Mouse (Mus musculus) heart, postnatal 36 days (tissue): ENCODE data around the gene Atp13a5. TPM values are rescaled to one million over a fixed set of nuclear protein-coding genes. Genes with fewer than 3 reads are reported as not detected.
A peak's percentile ranks its signal among the peaks of the same experiment; 100 is the strongest.

Experiments
- DNase-seq, 2 experiments: peaks; one replicate each; pipeline ENCODE4 v3.0.0; 2021 to 2022
- intact Hi-C: fragments of 180-260 bp; cut with DNase I; formaldehyde crosslinking; loops from one replicate; pipeline ENCODE4 v1.15.1; 2025
- total RNA-seq, 2 experiments: library from RNA; stranded (reverse); gene quantifications; 2 replicates each; pipeline ENCODE4 v1.2.3; 2021

The Atp13a5 gene
- total RNA-seq, result not detected

DNA sequence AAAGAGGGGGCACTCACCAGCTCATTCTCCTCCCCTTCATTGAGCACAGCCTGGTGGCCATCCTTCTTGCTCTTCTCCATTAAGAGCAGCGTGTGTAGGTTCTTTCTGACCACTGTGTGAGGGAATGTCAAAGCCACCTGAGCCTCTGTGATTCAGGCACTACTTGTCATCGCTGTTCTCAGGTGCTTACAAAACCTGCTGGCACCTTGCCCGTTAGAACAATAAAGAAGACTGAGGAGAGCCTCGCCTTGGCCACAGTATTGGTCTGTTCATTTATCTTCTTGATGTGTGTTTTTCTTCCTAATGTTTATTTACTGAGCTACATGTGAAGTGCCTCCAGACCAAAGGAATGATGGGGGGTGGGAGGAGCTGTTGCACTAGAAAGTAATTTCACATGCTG lies at the start of gene Atp13a5:
Gene Atp13a5 (minus strand): TSS at position 275 of the 400 bp plus-strand sequence.
- DNase-seq, result no peak

DNA sequence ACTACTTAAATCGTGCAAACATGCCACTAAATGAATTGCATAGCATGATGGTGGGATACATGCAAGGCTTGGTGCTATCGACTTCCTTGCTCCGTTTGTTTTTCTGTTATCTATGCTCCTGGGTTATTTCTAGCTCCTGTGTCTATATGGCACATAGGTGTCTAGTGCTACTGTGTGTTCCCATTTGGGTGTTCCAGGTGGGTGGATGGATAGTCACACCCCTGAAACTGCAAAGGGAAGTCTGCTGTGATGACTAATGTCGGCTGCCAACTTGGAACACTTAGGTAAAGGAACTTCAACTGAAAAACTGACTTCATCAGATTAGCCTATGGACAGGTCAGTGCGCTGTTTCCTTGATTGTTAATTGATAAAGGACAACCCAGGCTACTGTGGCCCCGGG lies 36.3 kb upstream of the Atp13a5 start:
- intact Hi-C loops, result no loop called here

More for the DNA sequence above, at the start of gene Atp13a5:
- intact Hi-C loops, result no loop called here

DNA sequence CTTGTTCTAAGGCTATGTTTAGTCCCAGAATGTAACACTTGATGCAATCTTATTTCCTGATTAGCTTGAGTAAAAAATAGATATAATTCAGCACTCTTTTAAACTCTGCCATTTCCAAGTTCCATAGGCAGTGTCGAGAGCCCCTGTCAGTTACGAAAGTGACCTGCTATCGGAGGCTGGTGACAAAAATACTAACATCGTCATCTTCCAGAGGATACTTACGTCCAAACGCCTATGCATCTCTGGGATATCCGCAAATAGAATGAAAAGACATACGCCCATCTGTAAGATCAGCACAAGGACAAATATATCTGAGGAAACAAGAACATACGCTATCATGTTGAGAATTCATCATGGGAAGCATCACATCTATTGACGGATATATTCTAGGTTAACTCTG lies 28.8 kb upstream of the Atp13a5 start:
- intact Hi-C loops, result no loop called here
- DNase-seq, result no peak

More for the DNA sequence above, 36.3 kb upstream of the Atp13a5 start:
- DNase-seq, result no peak

DNA sequence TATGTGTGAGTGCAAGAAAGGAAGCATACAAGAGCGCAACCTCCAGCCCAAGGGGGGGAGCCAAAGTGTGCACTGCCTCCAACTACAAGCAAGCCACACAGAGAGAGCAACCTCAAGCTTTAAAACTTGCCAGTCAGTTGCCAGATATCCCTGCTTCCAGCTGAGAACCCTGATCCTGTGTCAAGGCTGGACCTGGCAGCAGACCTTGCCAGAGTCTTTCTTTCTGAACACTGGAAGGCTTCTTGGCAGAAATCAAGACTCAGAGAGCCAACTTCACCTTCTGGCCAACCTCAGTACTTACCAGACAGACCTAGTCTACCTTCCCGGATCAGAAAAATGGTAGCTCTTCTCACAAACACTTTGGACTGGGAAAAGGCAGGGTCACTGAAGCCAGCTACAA lies 20.5 kb upstream of the Atp13a5 start:
- intact Hi-C loops, result no loop called here
- no peak for DNase-seq

DNA sequence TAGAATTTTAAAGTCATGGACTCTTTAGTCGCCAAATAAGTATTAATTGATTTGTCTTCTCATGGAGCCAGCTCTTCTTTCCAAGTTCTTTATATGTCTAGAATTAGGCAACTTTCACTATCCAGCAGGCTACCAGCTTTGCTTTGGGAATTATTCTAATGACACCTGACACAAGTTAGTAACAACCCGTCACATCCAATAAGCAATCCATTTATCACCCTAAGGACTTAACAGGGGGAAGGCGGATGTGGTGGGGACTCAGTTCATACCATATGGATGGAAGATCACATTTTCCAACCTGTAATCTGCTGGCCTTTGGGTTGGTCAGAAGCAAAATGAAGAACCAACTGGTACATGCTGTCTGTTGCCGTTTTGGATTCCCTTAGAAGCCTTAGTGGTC lies 6.2 kb upstream of the Atp13a5 start:
- DNase-seq, result no peak
- intact Hi-C loops, result no loop called here

DNA sequence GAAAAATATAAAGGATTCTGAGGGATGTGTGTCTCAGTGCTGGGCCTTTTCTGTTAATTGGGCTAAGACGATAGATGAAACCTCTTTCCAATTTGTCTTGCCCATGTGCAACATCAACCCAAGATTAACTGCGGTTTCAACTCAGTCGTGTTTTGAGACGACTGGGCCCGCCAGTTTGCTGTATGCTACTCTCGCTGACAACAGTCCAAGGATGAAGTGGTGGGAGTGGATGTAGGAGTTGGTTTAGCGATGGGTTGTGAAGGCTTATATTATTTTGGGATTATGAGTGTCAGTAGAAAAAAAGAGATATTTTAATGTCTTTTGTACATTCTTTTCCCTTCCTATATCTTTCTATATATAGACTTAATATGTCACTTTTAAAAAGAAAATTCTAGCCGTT lies 3.9 kb downstream of the Atp13a5 start:
- intact Hi-C loops, result no loop called here
- no peak for DNase-seq

DNA sequence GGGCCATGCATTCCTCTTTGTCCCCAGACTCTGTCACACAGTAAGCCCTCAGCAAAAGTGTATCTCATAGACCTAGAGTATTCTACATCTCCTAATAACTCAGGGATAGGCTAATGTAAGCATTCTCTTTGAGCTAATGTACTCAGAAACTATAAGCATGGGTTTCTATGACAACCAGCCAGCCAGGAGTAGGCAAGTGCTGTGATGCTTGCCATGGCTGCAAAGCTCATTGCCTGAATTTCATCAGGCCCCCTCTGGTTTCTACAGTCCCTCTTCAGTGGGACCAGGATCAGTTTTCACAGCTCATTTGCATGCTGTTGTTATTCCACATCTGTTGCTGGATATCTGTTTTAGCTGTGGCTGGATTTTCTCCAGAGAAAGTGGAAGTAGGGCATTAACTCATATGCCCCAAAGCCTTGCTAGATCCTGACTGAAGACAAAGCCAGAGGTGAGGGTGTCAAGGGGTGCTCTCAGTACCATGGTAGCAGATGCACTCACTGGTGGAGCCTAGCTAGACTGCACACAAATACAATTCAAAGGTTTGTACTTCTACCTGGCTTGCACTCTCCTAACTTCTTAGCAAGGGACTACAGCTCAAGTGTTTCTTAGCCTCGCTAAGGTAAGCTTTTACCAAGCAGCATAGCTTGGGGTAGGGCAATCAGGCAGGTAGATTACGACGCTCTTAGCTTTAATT lies 47.0 kb downstream of the Atp13a5 start:
- intact Hi-C loops, result no loop called here
- DNase-seq, result no peak

DNA sequence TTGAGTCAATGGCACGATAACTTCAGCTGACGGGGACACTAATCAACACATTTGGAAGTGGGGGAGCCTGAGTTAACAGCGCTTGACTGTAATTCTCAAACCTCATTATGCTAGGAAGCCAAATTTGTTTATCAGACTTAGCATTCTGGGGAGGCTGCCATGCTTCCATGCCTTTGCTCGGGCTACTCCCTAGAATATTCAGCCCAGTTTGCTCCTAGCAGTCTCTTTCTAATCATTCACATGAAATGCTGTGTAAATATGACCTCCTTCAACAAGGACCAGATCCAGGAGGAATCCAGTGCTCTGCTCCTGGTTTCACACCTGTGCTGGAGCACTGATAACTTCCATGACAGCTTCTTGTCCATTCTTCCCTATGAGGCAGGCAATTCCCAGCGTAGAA lies 47.6 kb downstream of the Atp13a5 start:
- DNase-seq, result no peak
- intact Hi-C loops, result no loop called here

DNA sequence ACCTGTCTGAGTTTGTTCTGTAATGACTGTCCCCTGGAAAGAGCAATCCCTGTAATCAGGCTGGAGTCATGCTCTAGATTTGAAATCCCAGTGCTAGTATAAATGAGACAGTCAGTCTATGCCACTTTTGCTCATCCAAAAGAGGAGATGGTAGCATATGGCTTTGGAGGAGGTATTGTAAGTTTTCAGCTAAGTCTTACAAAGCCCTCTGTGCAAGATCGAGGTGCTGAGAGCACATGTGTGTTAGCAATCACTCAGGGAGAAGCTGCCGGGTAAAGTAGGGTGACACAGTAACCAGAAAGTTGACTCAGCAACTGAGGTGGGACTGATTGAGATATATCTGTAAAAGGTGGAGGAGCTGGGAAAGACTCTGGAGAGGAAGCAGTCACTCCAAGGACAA lies 49.3 kb downstream of the Atp13a5 start:
- intact Hi-C loops, result no loop called here
- no peak for DNase-seq

DNA sequence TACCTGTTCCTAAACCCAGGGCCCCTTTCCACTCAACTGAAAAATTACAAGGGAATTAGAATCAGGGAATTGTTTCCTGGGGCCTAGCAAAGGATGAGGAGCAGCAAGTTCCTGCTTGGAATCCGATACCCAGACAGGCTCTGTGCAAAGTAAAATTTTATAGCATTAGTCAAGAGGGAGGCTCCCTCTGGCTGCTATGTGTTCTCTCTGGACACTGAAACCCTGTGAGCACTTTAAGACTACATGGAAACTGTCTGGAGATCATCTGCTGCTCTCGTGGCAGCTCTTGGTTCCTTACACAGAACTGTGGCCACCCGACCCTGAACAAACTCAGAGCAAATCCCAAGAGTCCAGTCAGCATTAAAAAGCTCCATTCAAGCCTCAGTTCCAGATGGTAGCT lies 50.6 kb downstream of the Atp13a5 start:
- intact Hi-C loops, result no loop called here
- no peak for DNase-seq

DNA sequence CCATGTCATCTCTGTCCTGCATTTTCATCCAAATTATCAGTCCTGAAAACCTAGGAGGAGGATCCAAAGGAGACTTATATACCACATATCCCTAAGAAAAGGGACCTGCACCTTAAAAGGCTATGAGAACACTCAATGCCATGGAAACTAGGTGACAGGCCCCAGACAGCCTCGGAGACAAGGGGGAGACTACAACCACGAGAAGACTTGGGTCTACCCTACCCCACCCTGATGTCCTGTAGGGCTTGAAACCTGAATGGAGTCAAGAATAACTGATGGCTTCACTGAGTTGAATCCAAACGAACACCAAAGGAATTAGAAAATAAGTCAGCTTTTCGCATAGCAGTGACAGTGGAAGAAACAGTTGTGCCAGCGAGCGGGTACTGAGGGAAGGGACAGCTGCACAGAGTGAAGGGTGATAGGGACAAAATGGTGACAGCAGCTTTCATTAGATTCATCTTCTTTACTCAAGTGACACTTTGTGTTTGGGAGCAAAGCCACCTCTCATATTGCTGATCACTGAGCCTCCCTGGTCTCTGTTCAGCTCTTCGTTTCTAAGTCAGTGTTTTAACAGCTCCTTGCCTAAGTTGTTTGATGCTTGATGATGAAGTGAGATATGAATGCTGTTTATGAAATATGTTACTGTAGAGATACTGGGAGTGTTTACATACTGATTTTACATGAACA lies 53.2 kb downstream of the Atp13a5 start:
- no peak for DNase-seq
- intact Hi-C loops, result no loop called here

DNA sequence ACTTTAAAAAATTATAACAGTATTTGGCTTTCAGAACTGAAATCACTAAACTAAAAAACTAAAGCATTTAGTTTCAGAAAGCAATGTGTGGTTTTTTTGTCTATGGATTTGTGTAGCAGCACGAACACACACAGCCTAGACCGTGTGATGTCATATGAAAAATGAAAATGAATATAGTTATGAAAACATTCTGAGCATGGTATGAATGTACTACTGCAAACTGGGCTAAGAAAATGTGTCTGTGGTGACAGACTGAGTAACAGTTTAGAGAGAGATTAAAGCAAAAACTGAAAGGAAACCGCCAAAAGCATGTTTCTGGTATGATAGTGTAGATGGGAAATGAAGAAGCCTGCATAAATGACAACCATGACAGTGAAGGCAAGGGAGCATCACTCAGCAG lies 57.8 kb downstream of the Atp13a5 start:
- DNase-seq, result no peak
- intact Hi-C loops, result no loop called here

DNA sequence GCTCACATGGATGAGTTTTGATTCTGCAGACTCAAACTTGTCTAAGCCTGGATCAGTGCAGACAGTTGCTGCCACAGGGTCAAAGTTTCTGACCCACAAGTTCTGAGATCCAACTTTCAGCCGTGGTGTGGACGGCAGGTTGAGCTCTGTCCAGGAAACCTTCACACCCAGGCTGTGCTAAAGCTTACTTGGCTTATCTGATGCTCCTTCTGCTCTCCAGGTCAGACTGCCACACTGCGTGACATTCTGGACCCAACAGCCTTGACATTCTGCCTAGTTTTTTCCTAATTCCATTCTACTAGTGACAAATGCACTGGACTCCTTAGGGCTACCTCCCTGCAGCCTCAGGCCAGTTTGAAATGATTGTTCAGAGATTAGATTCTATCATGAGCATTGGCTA lies 63.1 kb downstream of the Atp13a5 start:
- DNase-seq, result no peak
- intact Hi-C loops, result no loop called here

DNA sequence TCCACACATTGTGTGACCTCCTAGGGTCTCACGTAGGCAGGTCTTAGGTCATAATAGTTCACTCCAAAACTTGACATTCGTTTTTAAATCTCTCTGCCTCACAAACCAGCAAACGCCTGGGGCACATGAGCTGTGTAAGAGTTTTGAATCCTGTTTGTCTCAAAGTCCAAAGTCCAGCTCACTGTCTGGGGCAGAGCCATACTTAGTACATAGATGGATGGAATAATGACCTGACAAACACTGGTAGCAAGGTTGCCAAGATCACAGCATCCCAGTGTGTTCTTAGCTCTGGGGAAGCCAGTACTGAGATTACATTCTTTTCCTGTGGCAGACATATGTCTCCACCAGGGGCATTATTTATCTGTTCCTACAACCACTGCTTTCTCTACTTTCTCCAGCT lies 63.5 kb downstream of the Atp13a5 start:
- intact Hi-C loops, result no loop called here
- no peak for DNase-seq

DNA sequence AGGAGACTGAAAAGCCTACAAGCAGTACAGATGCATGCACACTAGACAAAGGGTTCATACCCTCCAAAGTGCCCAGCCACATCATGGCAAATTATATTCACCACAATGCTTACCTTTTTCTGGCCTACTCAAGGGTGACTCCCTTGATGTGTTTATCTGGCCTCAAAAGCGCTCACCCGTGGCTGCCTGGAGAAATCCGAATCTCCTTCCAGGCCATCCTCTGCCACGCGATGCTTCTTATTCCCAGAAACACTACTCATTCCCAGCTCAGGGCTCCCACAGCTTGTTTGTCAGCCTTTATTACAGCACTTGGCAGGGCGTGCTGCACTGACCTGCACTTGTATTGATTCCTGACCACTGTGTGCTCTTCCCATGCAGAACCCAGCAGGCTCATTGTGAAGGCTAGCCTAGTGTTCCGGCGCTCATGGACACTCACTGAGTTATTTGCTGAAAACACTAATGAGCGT lies 80.9 kb downstream of the Atp13a5 start:
- no peak for DNase-seq
- intact Hi-C loops, result no loop called here

DNA sequence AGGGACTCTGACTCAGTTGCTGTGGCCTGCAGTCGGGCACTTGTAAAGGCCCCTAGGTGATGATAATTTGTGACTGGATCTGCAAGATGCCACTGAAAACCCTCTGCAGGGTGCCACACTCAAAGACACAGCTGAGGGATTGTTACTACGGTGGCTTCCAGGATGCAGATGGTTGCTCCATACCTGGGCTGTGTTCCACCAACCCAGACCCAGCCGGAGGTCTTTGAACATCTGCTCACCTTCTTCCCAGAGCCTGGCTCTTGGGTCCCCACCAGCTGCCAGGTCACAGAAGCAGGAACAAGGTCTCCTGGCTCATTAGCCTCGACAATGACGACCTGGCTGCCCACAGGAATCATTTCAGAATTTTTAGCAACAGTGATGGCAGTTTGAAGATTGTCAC lies 97.8 kb downstream of the Atp13a5 start:
- DNase-seq, result no peak
- intact Hi-C loops, result no loop called here

DNA sequence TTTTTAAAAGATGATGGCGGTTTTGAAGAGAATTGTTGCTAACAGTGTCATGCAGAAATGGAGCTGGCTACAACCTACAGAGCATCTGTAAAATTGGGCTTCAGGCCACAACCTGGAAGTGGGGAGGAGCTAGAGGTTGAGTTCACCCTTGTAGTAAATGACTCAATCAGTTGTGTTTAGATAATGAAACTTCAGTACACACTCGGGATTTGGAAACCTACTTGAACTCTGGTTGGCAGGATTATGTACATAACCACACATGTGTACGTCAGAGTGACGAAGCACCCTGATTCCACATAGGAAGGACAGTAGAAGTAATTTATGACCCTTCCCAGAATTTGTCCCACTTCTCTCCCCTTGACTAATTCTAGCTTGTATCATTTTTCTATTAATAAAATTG lies 124.2 kb downstream of the Atp13a5 start:
- intact Hi-C loops, result no loop called here
- DNase-seq, result no peak

DNA sequence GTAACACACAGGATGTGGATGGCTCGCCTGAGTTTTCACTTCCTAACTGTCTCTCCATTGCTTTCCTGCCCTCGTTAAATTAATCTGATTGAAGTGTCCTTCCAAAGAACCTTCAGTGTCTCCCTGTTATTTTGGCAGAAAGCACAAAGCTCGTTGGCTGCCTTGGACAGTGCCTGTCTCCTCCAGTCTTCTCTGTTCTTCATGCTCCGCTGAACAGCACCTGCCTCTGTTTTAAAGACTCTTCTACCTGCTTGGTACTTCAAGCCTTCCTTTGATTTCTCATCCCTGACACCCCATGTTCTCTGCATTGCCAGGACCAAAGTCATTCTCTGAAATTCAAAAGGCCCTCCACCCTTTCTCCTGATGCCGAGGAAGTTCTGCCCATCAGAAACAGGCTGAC lies 142.6 kb downstream of the Atp13a5 start:
- intact Hi-C loops, result no loop called here
- DNase-seq, result no peak

DNA sequence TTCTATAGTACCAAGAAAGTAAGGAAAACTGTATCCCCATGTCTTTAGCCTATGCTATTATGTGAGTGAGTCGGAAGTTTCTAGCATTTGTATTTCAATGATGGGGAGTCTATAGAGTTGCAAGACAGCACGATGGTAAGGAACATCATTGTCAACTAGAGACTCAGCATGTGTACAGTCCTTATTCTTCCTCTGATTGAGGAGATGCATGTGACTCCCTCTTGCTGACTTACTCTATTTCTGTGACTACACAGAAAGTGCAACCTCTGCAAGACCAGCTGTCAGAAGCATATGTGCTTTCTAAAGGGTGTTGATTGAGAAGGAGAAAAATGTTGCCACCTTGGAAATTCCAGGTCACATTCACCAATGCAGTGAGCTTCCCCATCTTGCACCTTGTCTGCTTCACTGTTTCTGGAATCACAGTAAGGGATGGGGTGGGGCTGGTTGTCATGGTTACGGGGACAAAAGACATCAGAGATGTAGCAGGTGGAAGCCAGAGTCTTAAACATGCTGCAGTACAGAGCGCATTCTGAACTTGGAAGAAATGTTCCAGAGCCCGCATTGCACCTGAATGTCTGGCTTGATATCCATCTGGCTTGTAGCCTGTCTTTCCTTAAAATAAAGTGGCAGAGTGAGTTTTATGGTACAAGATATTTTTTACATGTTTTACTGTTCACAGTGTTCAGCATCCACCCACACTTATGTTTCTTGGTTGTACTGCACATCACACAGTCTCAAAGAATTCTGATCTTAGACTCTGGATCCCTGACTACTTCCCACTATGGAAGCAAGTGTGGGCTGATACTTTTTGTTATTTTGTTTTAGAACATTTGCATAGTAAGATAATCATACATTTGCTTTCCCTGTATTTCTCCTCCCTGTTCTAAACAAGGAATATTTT lies 161.9 kb downstream of the Atp13a5 start:
- no peak for DNase-seq
- intact Hi-C loops, result no loop called here

DNA sequence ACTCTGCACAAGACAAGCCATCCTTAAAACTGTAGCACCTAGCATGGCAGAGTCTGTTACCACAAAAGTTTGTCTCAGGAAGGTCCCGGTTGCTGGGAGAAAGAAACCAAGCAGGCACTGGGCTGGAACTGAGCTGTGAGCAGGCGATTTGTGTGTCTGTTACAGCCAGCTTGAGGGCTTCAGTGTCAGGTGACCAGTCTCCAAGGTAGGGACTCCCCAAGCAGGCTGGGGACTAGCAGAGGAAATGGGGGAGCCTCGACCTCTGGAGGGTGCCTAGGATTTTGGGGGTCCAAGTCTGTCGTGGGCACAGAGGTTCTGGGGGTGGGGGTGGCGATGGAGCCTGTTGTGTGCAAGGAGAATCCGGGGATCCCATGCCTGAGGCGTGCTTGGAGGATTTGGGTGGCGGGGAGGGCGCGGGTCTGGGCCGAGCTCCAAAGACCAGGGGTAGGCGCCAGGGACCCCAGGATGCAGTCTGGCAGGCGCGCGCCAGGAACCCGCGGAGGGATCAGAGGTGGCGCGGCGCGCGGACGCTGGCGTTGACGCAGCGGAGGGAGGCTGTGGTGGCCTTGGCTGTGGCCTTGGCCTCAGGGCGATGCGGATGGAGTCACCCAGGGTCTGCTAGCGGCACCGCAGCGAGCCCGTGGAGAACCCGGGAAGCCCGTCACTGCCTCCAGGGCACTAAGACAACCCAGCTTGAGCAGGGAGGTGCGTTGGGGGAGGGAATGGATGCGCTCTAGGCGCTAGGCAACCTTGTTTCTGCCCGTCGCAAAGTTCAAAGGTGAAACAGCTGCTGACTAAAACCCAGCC lies 168.7 kb downstream of the Atp13a5 start, which contains the start of gene Hrasls:
Gene Hrasls (plus strand): TSS at position 91 of the 807 bp plus-strand sequence.
- peak; percentile 38 to 51 for DNase-seq
- intact Hi-C loops, result loop anchor here (5.0 kb wide), 1 partner anchor 208 kb away; no protein-coding TSS in a partner anchor
